Mouse (Mus musculus) thymus, postnatal 14 days (tissue): ENCODE measurements around the gene Sirt3.

ENCODE experiments used
- DNase-seq: peaks from one replicate; pipeline ENCODE4 v3.0.0; 2021

Gene Sirt3

DNA sequence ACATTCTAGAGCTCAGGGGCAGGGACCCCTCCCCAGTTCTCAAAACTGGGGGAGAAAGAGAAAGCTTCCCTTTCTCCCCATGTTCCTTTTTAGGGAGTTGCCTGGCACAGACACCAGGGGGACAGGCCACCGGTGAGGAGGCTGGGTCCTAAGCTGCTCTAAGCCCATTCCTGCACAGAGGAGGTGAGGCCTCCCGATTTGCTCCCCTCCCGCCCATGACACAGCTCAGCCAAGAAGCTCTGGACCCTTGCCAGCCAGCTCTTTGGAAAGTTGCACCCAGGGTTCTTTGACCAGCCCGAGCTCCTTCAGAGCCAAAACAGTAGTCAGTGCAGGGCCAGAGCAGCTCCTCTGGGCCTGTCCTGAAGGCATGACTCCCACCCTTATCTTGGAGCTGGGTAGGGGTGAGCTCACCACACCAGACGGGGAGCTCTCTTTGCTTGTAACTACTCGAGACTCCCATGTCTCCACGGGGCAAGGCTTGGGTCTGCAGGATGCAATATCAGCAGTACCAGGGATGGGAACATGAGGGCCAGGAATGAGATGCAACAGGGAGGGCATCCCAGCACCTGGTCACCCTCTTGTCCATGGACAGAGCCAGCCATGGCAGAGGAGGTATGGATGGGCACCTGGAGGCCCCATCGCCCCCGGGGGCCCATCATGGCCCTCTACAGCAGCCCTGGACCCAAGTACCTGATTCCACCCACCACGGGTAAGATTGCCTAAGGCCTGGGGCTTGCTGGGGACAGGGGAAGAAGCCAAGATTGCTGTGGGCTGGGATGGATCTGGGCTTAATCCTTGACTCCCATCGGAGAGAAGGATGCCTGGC, 34.1 kb downstream of the Sirt3 start, which contains the start of gene Odf3:
Gene Odf3 (plus strand): TSS at position 51 of the 826 bp plus-strand sequence.
- no peak for DNase-seq

GRCm38 (mm10) chr7:140846676-140847075, 35.4 kb downstream of the Sirt3 start:
- no peak for DNase-seq

GRCm38 (mm10) chr7:140845683-140846082, 36.4 kb downstream of the Sirt3 start:
- DNase-seq: no peak

DNA sequence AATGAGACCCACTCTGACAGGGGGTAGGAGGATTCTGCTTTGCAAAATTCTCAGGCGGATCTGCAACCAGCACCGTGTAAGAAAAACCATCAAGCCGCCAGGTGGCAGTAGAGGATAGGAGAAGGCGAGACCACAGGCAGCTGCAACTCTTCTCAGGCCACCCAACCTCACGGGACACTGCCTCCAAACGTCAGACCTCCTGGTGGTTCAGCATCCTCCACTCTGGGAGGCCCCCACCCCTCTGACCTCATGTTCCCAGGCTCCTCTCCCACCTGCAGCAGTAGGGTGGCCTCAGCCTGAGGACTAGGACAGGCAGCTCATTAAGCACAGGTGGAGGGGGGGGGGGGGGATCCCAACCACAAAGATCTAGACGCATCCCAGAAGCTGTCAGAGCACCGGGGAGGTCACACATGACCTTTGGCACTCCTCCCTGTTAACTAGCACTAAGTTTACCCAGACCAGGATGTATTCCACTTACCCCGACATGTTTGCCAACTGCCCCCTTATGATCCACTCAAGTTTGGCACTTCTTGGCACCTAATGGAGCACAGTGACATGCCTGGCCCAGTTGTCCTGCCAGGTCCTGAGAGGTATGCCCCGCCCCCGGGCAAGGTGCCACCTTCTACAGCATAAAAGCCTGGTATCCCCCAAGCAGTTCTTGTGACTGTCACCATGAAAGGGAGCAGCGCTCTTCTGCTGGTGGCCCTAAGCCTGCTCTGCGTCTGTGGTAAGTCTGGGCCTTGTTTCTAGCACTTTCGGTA, 37.0 kb downstream of the Sirt3 start, which contains the start of gene Scgb1c1:
Gene Scgb1c1 (plus strand): TSS at position 643 of the 761 bp plus-strand sequence.
- DNase-seq: peak; percentile 92

GRCm38 (mm10) chr7:140843806-140844205, 38.3 kb downstream of the Sirt3 start:
- no peak for DNase-seq

DNA sequence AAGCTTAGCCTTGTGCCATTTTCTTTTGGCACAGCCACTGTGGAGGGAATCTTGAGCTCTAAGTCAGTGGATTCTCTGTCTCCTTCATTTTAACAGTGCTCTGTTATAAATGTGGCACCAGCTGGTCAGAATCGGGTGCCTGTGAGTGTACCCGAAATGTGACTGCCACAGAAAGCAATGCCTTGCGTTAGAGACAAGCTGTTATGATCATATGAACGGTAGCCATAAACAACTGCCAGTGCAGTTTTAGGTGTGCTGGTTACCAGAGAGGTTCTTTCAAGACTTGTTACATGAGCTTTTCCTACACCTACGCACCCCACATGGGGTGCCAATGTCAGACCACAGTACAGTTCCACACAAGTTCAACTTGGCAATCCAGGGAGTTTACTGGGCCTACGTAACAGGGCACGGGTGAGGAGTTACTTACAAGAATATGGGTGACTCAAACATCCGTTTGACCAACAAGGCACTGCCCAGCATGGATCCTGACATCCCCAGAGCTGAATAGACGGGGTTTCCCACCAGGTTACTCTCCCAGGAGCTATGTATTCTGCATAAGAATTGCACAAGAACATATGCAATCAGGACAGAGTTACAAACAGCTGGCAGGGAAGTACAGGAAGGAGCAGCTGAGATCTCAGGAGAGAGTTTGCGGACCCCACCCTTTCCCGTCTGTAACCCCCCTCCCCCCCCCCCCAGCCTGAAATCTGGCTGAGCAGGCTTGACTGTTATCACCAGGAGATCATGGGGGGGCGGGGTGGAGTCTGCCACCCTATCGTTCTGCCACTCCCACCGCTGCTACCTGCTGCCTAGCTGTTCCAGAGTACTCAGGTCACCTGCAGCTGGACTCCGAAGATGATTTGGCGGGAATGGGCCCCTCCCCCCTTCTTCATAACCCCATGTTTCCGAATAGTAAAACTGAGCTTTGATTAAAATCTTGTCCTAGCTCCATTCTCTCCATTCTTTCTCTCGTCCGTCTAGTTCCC, 41.1 kb downstream of the Sirt3 start:
- no peak for DNase-seq

GRCm38 (mm10) chr7:140839556-140839955, 42.6 kb downstream of the Sirt3 start:
- no peak for DNase-seq

GRCm38 (mm10) chr7:140836243-140837115, 45.6 kb downstream of the Sirt3 start:
- no peak for DNase-seq

DNA sequence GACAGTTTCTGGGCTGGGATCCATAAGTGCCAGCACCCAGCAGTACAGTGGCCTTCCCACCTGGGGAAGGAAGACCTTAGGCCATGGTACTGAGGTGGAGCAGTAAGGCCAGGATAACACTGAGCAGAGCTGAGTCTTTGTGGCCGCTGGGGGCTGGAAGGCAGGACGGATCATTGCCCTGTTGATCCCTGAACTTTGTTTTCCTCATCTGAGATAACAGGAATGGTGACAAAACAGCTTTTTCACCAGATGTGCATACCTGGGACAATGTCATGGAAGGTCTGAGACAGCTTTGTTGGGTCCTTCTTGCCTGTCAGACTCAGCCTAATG, 46.4 kb downstream of the Sirt3 start:
- DNase-seq: no peak

DNA sequence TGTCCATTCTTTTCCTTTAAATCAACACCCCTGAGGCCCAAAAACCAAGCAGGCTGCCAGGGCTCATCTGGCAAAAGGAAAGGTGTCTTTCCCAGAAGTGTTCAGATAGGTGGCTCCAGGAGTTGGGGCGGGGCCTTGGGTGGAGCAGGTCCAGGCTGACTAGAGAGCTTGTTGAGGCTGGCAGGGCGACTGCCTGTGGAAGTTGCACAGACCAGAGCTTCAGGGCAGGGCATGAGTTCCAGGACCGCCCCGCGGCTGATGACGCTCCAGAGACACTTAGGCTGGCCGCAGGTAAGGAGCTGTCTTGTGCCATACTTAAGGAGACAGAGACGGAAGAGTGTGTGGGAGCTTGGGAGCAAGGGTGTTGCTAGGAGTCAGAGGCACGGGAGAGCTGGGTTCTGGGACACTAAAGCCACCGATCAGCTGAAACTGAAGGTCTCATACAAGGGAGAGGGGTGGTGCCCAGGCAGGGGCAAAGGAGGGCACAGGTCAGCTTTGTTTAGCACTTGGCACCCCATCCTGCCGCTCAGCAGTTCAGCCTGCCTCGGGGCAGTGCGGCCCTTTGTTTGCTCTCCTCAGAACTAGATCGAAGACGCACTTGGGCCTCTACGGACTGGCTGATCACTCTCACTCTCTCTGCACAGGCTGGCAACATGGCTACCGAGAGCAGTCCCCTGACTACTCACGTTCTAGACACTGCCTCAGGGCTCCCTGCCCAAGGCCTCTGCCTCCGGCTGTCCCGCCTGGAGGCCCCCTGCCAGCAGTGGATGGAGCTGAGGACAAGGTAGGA, 46.9 kb downstream of the Sirt3 start, which contains the start of gene Urah:
Gene Urah (plus strand): TSS at position 51 of the 790 bp plus-strand sequence.
- no peak for DNase-seq

DNA sequence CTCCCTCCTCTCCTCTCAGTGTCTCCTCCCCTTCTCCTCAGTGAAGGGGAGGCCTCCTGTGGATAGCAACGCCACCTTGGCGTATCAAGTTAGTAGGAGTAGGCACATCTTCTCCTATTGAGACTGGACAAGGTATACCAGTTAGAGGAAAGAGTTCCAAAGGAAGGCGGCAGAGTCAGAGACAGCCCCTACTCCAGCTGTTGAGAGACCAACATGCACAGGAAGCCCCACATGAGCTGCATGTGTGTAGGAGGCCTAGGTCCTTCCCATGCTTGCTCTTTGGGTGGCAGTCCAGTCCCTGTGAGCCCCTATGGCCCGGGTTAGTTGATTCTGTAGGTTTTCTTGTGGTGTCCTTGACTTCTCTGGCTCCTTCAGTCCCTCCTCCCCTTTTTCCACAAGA, 48.8 kb downstream of the Sirt3 start:
- DNase-seq: no peak

DNA sequence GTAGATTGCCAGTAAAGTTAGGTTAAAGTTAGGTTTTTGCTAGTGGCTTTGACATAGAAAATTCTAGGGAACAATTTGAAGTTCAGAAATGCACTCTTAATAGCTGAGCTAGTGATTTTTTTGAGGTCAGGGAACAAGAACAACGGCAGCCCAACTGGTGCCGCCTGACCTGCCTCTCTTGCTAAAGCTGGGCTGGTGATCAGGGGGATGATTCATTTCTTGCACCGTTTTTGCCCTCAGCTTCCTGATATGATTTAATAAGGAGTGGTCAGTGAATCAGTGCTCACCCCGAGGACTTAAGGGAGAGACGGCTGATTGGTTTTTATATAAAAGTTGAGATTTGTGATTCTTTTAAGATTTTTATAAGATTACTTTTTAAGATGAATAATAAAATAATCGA, 50.7 kb downstream of the Sirt3 start:
- DNase-seq: no peak

DNA sequence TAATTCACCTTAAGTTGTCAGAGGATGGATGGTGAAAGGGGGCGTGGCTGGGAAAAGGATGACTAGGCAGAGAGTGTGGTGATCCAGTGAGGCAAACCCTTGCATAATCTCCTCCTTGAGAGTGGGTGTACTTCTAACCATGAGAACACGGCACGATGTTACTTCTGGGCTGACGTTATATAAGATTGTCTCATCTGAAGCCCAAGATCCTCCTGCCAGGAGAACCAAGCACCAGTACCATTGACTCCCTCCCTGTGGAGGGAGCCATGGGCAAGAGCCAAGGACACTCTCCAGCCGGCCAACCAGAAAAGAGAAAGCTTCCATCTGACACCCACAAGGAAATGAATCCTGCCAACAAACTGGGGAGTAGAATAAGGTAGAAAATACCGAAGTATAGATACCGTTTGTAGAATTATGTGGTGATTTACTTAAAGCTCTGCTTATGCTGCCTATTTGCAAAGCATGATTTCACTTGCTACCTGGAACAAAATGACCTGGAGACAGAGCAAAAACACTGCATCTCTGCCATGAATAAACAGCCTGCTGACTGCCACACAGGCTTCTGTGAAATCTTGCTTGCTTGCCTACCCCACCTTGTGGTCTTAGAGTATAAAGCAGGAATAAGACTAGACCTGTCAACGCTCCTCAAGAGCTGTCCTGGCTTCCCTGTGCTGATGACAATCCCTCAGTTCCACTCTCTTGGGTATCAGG, 53.8 kb downstream of the Sirt3 start:
- DNase-seq: no peak

DNA sequence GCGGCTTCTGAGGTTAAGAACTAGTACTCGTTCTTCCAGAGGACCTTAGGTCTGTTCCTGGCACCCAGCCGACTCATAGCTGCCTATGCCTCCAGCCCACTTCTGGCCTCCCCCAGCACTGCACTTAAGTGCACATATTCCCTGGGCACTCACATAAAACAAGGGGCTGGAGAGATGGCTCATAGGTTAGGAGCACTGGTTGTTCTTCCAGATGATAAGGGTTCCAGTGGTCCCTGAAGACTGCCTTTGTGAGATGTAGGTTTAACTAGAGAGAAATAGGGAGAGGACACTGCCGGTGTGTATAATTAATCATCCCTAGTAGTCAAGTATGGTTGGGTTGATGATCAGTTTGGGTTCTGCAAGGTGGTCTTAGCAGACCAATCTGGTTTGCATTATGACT, 59.4 kb downstream of the Sirt3 start:
- no peak for DNase-seq

DNA sequence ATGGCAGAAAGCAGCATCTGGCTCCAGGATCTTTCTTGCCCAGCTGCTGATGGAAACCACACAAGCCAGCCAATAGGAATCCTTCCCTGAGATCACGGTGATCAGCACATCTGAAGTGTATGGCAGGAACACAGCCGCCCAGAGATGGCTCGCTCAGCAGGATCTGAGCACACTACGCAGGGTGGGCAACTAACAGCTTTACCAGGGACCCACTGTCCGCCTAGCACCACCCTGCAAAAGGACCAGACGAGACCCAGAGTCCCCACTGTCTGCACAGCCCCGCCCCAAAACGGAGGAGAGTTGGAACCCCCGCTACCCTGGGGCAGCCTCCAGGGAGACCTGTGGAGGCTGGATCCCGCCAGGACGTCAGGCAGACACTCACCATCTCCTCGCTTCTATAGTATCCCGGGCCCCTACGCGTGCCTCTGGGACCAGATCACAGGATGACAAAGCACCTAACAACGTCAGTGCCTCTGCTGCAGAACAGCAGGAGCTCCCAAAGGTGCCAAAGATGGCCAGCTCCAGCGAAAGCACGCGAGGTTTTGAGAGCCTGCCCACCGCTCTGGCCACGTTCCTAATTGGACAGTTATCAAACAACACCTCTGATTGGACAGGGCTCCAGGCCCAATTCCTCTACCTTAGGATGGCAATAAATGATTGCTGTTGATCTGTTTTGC, 60.3 kb downstream of the Sirt3 start, which contains the start of gene Zfp941:
Gene Zfp941 (minus strand): TSS at position 526 of the 677 bp plus-strand sequence.
- DNase-seq: no peak

- no peak for DNase-seq
Observed at GRCm38 (mm10) chr7:140821305-140821652, 60.8 kb downstream of the Sirt3 start.

DNA sequence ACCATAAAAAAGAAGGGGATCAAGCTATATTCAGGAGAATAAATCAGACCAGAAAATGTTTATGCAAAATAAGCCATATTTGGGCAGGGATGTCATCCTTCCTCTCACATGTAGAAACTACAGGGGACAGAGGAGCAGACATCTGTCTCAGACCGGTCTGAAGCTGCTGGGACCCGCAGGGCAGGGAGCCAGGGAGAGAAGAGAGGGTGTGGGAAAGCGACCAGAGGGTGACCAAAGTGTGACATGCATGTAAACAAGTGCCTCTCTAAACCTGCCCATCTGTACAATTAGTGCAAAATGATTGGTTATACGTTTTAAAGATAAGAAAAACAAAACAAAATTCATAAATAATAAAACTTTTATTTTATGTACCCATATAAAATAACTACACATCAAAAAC, 61.9 kb downstream of the Sirt3 start:
- no peak for DNase-seq
